Mouse (Mus musculus): Measurements from ENCODE around the gene Zbed5.
A peak's percentile ranks its signal among the peaks of the same experiment; 100 is the strongest.
"Not testable (repeated sequence)": the region's sequence is repeated elsewhere in the genome, so short reads cannot be mapped to it uniquely, and the experiment has no call there.

Gene Zbed5

GRCm38 (mm10) chr5:129895198-129896088, at the start of gene Zbed5:
Gene Zbed5, plus strand, starts transcription at chr5:129895723.
- peak; percentile 88 for DNase-seq (ENCODE audit: extremely low spot score)

DNA sequence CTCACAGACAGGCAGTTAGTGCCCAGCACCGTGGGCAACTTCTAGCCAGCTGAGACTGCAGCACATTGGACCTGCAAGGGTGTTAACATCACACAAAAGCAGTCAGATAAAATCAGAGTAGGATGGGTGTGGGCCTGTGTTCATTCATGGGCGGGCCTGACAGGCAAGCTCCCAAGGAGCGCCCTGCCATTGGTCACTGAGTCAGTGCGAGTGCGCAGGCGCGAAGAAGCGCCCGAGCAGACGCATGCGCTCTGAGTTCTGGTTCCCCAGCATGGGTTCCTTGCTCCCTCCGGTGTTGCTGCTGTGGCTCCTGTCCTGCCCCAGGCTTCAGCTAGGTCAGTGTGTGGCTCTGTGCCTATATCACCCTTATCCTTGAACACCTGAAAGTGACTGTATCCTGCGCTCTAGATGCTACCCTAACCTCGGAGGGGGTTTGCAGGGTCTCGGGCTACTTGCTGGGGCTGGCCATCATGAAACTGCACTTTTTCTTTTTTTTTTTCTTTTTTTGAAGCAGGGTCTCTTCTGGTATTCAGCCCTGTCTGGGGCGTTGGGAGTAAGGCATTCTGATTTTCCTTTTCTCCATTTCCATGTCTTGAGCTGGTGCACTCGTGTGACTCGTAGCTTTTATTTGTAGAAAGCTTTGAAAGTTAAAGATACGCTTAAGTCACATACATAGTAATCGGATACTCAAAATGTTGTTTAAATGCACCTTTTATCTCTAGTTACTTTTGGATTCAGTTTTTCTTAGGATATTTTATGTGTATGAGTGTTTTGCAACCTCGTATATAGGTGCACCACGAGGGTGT, 48.6 kb upstream of the Zbed5 start, which contains the start of gene Sumf2:
Sumf2 (plus strand) TSS at position 235 of the 806 bp plus-strand sequence.
- peak; percentile 94 for DNase-seq (ENCODE audit: extremely low spot score)

DNA sequence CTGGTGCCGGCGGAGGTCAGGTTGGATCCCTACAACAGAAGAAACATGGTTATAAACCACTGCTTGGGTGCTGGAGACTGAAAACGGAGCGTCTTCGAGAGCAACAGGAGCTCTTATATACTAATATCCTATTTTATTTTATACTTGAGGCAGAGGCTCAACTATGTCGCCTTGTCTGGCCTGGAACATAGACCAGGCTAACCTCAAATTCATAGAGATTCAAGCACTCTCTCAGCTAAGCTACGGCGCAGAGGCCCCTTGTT, 48.0 kb upstream of the Zbed5 start:
- no peak for DNase-seq (ENCODE audit: extremely low spot score)

DNA sequence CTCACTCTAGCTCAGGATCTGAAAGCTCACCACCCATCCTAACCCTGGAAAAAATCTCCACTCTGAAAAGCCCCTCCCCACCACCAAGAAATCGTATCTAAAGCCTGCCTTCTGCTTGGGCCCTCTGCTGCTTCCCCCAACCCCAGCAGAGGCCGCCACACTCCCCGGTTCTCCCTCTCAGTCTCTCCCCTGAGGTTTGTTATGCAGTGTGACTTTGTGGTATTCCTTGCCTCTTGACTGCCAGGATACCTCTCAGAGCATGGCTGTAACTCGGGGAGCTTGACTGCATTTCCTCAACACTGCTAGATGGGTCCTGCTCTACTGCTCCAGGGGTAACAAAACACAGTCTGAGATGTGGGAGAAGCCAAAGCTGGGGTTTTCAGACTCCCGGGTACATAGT, 40.4 kb upstream of the Zbed5 start:
- no peak for DNase-seq (ENCODE audit: extremely low spot score)

- no peak for DNase-seq (ENCODE audit: extremely low spot score)
Observed at GRCm38 (mm10) chr5:129856414-129856813, 39.1 kb upstream of the Zbed5 start.

DNA sequence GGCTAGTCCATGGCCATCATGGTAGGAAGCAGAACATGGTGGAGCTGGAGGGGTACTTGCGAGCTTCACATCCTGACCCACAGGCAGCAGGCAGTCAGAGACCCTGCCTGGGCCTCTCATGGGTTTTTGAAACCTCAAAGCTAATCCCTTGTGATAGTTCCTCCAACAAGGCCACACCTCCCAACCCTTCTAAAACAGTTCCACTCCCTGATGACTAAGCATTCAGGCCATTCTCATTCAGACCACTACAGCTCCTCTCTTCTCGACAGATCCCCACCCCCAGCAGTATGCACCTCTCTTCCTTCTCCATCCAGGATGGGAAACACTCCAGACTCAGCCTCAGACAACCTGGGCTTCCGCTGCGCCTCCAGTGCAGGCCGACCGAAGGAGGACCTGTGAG, 33.2 kb upstream of the Zbed5 start:
- DNase-seq (ENCODE audit: extremely low spot score): no peak

GRCm38 (mm10) chr5:129864467-129864866, 31.1 kb upstream of the Zbed5 start:
- peak; percentile 42 for DNase-seq (ENCODE audit: extremely low spot score)

GRCm38 (mm10) chr5:129865841-129866240, 29.7 kb upstream of the Zbed5 start:
- DNase-seq (ENCODE audit: extremely low spot score): no peak

DNA sequence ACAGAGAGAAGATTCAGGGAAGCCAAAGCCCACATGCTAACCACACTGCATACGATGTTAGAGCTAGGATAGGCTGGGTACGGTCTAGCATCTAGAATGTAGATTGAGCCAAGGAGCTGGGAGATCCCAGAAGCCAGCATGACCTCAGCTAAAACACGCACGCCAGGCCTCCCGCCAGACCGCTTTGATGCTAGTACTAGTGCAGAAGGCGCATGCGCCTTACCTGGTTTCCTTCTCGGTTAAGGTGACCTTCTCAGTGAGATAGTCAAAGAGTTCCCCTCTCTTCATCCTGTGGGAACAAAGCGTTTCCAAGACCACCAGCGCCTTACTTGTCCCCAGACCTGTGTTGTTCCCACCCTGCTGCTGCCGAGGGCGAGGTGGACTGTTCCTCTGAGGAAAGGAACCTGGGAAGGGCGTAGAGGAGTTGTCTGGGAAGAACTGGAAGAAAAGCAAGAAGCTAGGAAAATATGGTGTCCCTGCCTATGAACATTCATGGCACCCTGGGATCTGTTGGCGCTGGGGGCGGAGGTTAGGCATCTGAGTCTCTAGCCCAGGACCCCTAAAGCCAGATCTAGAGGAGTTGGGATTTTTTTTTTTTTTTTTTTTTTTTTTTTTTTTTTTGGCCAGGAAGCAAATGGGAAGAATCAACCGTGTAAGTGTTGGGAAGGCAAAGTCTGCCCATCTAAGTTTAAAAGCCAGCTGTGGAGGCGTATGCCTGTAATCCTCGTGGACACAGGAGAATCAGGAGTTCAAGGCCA, 26.1 kb upstream of the Zbed5 start:
- no peak for DNase-seq (ENCODE audit: extremely low spot score)

DNA sequence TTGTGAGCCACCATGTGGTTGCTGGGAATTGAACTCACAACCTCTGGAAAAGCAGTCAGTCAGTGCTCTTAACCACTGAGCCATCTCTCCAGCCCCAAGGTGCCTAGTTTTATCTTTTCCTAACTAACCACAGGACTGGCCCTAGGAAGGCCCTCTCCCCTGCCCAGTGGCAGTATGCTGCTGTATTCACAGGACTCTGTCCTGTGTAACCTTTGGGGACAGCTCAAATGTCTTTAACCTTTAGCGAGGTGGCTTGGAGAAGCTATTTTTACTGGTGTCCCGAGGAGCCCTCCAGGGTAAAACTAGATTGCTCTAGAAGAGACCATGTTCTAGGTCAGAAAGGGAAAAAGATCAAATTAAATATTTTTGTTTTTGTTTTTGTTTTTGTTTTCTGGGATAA, 24.3 kb upstream of the Zbed5 start:
- DNase-seq (ENCODE audit: extremely low spot score): no peak

DNA sequence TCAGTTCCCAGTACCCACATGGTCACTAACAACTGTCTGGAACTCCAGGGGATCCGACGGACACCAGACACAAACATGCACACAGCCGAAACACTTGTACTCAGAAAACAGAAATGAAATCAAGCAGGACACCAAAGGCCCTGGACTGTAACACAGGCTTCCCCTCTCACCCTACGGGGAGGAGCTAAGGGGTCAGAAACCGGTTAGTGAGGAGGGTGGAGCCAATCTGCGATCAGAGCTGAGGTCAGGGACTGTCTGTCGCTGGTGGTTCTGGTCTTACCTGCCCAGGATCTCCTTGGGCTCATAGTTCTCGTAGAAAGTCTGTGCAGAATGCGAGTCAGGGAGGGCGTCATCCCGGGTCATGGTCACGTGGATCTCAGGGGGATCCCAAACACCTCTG, 21.6 kb upstream of the Zbed5 start:
- no peak for DNase-seq (ENCODE audit: extremely low spot score)

DNA sequence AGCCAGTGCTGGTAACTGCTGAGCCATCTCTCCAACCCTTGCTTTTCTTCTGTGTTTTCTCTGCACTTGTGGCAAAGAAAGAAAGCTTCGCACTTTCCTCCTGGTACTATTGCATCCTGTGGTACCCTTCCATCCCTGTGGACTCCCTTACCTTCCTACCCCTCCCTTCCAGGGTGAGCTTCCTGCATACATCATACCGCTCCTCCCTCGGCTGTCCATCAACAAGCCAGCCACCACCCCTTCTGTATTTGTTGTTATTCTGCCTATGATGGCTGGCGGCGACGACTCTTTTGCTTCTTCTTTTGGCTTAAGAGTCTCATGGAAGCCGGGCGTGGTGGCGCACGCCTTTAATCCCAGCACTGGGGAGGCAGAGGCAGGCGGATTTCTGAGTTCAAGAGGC, 20.4 kb upstream of the Zbed5 start:
- DNase-seq (ENCODE audit: extremely low spot score): no peak

GRCm38 (mm10) chr5:129877731-129878455, 17.6 kb upstream of the Zbed5 start:
- DNase-seq (ENCODE audit: extremely low spot score): no peak

GRCm38 (mm10) chr5:129878946-129879345, 16.6 kb upstream of the Zbed5 start:
- no peak for DNase-seq (ENCODE audit: extremely low spot score)

- DNase-seq (ENCODE audit: extremely low spot score): no peak
Observed at GRCm38 (mm10) chr5:129879888-129880287, 15.6 kb upstream of the Zbed5 start.

DNA sequence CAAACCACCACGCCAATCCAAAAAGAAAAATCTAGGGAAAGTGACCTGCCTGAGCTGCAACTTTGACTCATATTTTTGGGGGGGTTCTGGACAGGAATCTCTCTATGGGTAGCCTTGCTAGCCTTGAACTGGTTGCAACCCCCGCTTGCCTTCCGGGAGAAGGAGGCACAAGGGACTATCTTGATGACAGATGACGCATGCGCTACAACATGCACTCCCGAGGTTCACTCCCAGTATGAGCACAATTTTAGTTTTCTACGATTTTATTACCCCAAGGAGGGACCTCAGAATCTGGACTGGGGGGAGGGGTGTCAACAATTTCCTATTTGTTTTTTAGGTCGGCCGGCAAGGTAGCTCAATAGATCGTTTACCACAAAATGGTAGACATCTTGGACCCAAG, 9.3 kb upstream of the Zbed5 start:
- no peak for DNase-seq (ENCODE audit: extremely low spot score)

DNA sequence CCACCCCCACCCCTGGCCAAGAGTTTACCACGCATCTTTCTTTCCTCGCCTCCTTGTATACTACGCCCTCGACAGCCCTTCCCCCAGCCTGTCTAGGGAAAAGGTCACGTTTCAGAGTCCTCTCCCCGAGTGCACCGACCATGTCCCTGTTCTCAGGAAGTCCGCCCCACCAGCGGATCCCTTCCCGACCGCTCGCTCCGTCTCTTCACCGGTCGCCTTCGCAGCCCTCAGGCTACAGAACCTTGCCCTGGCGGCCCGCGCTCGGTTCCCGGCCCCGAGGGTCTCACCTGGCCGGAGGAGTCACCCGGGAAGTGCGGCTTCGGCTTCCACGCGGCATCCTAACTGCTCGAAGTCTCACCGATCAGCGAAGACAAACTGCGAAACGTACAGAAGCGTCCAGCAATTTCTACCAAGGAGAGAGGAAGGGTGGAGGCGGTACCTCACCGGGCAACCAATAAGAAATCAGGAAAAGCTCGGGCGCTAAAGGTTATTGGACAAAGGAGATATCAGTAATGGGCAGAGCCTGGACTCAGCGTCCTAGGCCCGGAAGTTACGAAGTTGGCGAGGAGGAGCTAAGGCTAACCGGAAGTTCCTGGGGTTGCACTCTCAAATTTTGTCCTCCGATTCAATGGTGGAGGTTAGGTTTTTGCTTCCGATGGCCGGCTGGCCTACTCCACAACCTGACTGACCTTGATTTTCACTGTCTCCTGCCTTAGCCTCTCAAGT, 8.4 kb upstream of the Zbed5 start, which contains the start of gene Chchd2:
Chchd2 (minus strand) TSS at position 560 of the 726 bp plus-strand sequence.
- DNase-seq (ENCODE audit: extremely low spot score): peak; percentile 93

DNA sequence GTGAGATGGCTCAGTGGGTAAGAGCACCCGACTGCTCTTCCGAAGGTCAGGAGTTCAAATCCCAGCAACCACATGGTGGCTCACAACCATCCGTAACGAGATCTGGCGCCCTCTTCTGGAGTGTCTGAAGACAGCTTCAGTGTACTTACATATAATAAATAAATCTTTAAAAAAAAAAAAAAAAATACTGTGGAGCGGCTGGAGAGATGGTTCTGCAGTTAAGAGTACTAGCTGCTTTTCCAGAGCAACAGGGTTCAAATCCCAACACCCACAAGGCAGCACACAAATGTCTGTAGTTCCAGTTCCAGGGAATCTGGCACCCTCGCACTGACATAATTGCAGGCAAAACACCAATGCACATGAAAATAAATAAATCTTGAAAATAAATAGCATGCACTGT, 5.1 kb upstream of the Zbed5 start:
- DNase-seq (ENCODE audit: extremely low spot score): not testable (repeated sequence)

- no peak for DNase-seq (ENCODE audit: extremely low spot score)
Observed at GRCm38 (mm10) chr5:129898449-129898848, 2.9 kb downstream of the Zbed5 start, which contains the start of gene Phkg1. Gene Phkg1, minus strand, starts transcription at chr5:129898549.

DNA sequence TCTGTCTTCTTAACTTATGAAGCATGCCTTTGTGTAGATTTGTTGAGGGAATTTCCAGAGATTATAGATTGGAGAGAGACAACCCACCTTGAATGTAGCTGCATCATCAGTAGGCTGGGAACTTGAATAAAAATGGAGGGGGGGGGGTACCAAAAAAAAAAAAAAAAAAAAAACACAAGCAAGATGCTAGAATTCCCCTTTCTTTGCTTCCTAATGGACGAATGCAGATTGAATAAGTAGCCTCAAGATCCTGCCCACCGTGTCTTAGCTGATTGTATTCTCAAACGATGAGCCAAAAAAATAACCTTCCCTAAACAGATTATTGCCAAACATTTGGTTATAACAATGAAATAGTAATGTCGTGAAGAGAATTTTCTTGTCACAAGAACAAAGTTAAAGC, 12.3 kb downstream of the Zbed5 start:
- DNase-seq (ENCODE audit: extremely low spot score): no peak
